Mouse (Mus musculus) stomach, embryonic 16.5 days (tissue): ENCODE data around the gene Rccd1. TPM values are rescaled to one million over a fixed set of nuclear protein-coding genes. Genes with fewer than 3 reads are reported as not detected.

Experiments used
- ATAC-seq: fragments of 200-750 bp; cut with Nextera tagmentation; 2 replicates; pipeline ENCODE4 v1.8.0; 2017; ENCODE audit warnings: moderate number of reproducible peaks, moderate TSS enrichment; ENCODE audit not compliant: insufficient read depth, low FRiP score
- H3K27ac ChIP-seq: fragments of 300-500 bp; sonication (generic); 2 replicates; pipeline ENCODE4 v1.5.1; 2014; ENCODE audit warnings: low read length
- H3K27me3 ChIP-seq: fragments of 300-500 bp; sonication (generic); 2 replicates; pipeline ENCODE4 v1.6.1; 2014; ENCODE audit warnings: low read length, control low read depth, mixed read lengths; ENCODE audit not compliant: control insufficient read depth, insufficient read depth
- H3K36me3 ChIP-seq: fragments of 300-500 bp; sonication (generic); 2 replicates; pipeline ENCODE4 v1.6.1; 2014; ENCODE audit warnings: low read length; ENCODE audit not compliant: control insufficient read depth, insufficient read depth
- H3K4me1 ChIP-seq: fragments of 300-500 bp; sonication (generic); 2 replicates; pipeline ENCODE4 v1.6.1; 2014; ENCODE audit warnings: low read length, control low read depth, mixed read lengths; ENCODE audit not compliant: control insufficient read depth, insufficient read depth
- H3K4me2 ChIP-seq: fragments of 300-500 bp; sonication (generic); 2 replicates; pipeline ENCODE4 v1.6.1; 2014; ENCODE audit warnings: low read depth, low read length, mixed read lengths
- H3K4me3 ChIP-seq: fragments of 300-500 bp; sonication (generic); replicated peaks from 2 replicates; pipeline ENCODE4 v1.5.1; 2014; ENCODE audit warnings: mild to moderate bottlenecking, low read length
- H3K9ac ChIP-seq: fragments of 300-500 bp; sonication (generic); 2 replicates; pipeline ENCODE4 v1.6.1; 2014; ENCODE audit warnings: low read length
- H3K9me3 ChIP-seq: fragments of 300-500 bp; sonication (generic); replicated peaks from 2 replicates; pipeline ENCODE4 v1.6.1; 2016; ENCODE audit warnings: low read length, control low read depth; ENCODE audit not compliant: control insufficient read depth
- WGBS: fragments of 180-500 bp; shearing (Covaris S2); extraction: QIAGEN DNeasy Blood & Tissue Kit; methylation state at CpG from one replicate; pipeline ENCODE4 v1.1.7; 2014; 5-methylcytosine and 5-hydroxymethylcytosine counted together
- polyA plus RNA-seq: library from polyadenylated mRNA; unstranded; fragments of >200 nt; fragmentation: Nextera tagmentation; extraction: Ambion mirVana; gene quantifications from 2 replicates; pipeline ENCODE4 v1.2.1, GENCODE M21; 2015

Rccd1 gene
- polyA plus RNA-seq, 1 experiment from 2014 or later: 11.7 TPM

DNA sequence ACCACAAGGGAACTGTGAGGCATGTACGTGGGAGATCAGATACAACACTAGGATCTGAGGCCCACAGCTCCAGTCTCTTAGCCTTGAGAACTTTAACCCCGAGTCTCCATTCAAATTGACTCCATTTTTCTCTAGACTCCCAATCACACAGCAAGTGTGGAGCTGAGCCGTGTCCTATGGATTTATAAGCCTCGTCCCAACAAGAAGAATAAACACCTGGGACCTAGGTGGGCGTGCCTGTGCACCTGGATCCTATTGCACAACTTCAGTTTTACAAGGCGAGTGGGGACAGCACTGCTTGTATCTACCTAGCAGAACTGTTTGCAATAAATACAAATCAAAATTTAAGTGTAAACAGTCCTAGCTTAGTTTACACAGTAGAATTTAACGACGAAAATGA lies 918 bp downstream of the Rccd1 start:
- no peak for ATAC-seq
- peak overlapping the region; percentile 87 for H3K4me2 ChIP-seq
- peak overlapping the region; percentile 61 for H3K4me3 ChIP-seq
- peaks cover 13% of the 10 kb centered on the region; the same call in 1 of the 2 replicates for H3K4me1 ChIP-seq
- peak overlapping the region; percentile 91 for H3K27ac ChIP-seq
- H3K27me3 ChIP-seq: no peaks in the 10 kb centered on the region
- 13% methylated on average over 8 of the region's 8 CpGs for WGBS
- peak overlapping the region; percentile 76 for H3K9ac ChIP-seq
- no peaks in the 10 kb centered on the region for H3K9me3 ChIP-seq
- H3K36me3 ChIP-seq: peaks cover 8% of the 10 kb centered on the region; the same call in 1 of the 2 replicates

DNA sequence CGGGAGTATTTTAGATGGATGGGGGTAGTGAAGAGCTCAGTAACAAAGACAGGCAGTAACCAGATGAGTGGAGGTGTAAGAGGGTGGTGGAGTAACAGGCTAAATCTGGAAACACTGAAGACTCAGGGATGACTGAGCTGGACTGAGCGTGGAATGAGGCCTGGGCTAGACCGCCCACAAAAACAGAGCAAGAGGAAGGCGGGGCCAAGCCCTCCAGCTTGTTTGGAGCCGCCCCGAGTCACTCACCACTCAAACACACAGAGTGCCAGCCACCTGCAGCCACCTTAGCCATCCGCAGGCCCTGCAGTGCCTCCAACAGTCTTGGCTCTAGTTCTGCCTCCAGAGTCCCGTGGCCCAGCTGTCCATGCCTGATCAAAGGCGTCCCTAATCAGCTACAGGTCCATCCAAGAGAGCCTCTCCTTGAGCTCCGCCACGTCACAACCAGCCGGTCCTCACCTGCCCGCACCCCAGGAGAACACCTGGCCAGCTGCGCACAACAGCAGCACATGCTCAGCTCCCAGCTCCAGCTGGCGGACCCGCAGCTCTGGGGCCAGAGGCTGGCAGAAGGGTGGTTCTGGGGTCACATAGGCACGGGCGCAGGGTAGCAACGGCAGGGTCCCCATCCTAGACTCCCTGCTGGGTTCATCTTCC lies 4.3 kb downstream of the Rccd1 start:
- no peak overlapping the region for H3K9ac ChIP-seq
- H3K27ac ChIP-seq: no peak overlapping the region
- no peaks in the 10 kb centered on the region for H3K9me3 ChIP-seq
- 78% methylated on average over 19 of the region's 19 CpGs for WGBS
- H3K4me2 ChIP-seq: no peak overlapping the region
- H3K4me3 ChIP-seq: no peak overlapping the region
- H3K27me3 ChIP-seq: no peaks in the 10 kb centered on the region
- H3K36me3 ChIP-seq: peaks cover 15% of the 10 kb centered on the region
- peaks cover 9% of the 10 kb centered on the region; the same call in 1 of the 2 replicates for H3K4me1 ChIP-seq
- no peak for ATAC-seq

DNA sequence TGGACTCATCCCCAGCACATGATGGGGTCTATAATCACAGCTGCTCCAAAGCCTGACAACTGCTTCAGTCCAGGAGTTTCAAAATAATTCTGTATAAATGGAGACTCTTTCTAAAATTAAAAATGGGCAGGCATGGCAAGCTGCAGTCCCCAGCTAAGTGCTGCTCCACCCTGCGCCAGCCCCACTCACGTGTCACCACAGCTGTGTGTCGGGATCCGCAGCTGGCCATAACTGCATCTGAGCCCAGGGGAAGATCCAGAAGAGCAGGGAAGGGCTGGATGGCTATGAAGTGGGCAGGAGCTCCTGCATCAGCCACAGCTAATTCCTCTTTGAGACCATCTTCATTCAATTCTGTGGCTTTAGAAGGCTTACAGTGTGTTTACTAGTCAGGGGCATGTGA lies 5.6 kb downstream of the Rccd1 start:
- Histone ChIP-seq H3K27me3 (no peaks in the 10 kb centered on the region), H3K36me3 (peaks cover 25% of the 10 kb centered on the region), H3K4me1 (peaks cover 9% of the 10 kb centered on the region; the same call in 1 of the 2 replicates), H3K4me3 (no peak overlapping the region), H3K4me2 (no peak overlapping the region), H3K27ac (no peak overlapping the region), H3K9ac (no peak overlapping the region), H3K9me3 (no peaks in the 10 kb centered on the region)
- no peak for ATAC-seq
- 90% methylated on average over 4 of the region's 4 CpGs for WGBS

DNA sequence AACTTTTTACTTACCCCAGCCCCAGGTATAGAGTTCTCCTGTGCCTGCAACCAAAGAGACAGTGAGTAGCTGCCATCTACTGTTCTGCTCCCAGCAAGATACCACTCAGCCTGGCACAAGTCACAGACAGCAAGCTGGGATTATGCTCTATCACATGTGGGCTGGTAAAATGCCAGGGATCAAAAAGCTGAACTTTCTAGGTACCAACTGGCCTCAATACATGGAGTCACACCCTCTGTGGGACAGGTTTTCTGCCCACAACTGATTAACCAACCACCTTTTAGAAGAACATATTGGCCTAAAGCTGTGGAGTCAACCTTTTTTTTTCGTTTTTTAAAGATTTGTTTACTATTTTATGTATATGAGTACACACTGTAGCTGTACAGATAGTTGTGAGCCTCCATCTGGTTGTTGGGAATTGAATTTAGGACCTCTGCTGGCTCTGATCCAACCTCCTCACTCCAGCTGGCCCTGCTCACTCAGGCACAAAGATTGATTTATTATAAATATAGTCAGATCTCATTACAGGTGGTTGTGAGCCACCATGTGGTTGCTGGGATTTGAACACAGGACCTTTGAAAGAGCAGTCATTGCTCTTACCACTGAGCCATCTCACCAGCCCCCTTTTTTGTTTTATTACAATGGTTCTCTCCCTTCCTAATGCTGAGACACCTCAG lies 6.7 kb downstream of the Rccd1 start:
- no peaks in the 10 kb centered on the region for H3K27me3 ChIP-seq
- H3K4me1 ChIP-seq: 0 out of 2 replicates have a peak, but pooled peaks cover under 1% of the 10 kb centered on the region
- H3K36me3 ChIP-seq: peaks cover 25% of the 10 kb centered on the region
- no peak overlapping the region for H3K4me3 ChIP-seq
- H3K27ac ChIP-seq: no peak overlapping the region
- ATAC-seq: no peak
- no peak overlapping the region for H3K4me2 ChIP-seq
- WGBS: 55% methylated on average over 1 of the region's 1 CpGs
- no peaks in the 10 kb centered on the region for H3K9me3 ChIP-seq
- no peak overlapping the region for H3K9ac ChIP-seq

DNA sequence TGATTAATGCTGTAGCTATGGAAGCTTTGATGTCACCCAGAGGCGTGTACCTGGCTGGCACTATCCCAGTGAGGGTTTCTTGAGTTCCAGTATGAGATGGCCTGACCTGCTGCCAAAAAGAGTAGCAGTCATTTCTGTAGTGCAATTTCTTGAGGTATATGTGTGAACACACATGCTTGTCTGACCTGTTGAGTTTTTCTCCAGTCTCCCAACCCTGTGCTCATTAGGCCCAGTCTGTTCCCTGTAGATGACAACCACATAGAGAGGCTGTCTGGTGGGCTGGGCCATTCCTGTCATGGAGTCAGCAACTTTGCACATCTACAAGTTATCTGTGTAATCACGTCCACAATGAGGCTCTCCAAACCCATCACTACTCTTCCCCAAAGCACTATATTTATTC lies 8.5 kb downstream of the Rccd1 start:
- 83% methylated on average over 2 of the region's 2 CpGs for WGBS
- no peak overlapping the region for H3K4me3 ChIP-seq
- no peaks in the 10 kb centered on the region for H3K4me1 ChIP-seq
- no peaks in the 10 kb centered on the region for H3K27me3 ChIP-seq
- H3K36me3 ChIP-seq: peaks cover 28% of the 10 kb centered on the region
- H3K9me3 ChIP-seq: no peaks in the 10 kb centered on the region
- H3K9ac ChIP-seq: no peak overlapping the region
- no peak for ATAC-seq
- no peak overlapping the region for H3K4me2 ChIP-seq
- H3K27ac ChIP-seq: no peak overlapping the region

DNA sequence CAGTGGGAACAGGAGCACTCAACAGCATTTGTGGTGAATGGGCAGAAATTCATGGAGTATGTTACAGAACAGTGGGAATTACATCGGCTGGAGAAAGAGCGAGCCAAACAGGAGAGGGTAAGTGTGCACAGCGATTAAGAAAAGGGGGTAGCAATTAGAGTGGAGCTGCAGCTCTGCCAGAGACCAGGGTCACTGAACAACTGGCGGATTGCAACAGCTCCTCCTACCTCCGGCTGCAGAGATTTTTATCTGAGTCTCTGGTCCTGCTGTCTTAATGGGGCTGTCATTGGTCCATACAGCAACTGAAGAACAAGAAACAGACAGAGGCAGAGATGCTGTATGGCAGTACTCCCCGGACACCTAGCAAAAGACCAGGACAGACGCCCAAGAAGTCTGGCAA lies 13.5 kb downstream of the Rccd1 start:
- H3K36me3 ChIP-seq: peaks cover 26% of the 10 kb centered on the region
- 82% methylated on average over 7 of the region's 7 CpGs for WGBS
- H3K27me3 ChIP-seq: no peaks in the 10 kb centered on the region
- no peaks in the 10 kb centered on the region for H3K4me1 ChIP-seq
- H3K4me3 ChIP-seq: no peak overlapping the region
- H3K9me3 ChIP-seq: no peaks in the 10 kb centered on the region
- H3K27ac ChIP-seq: no peak overlapping the region
- H3K4me2 ChIP-seq: no peak overlapping the region
- no peak for ATAC-seq
- no peak overlapping the region for H3K9ac ChIP-seq

DNA sequence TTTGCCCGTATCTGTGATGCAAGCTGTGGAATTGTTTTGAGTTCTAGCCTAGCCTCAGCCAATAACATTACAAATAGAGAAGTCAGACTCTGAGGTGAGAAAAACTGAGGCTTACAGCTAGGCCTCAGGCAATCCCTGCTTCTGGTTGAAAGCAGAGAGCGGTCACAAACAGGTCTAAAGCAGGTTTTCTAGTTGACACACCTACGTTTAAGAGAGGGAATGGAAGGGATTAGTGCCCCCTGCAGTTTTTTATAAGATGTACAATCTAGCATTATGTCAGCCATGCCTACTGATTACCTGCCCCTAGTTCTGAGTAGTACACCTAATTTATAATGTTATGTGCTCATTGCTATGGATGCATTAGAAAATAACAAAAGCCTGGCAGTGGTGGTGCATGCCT lies 16.5 kb downstream of the Rccd1 start:
- H3K4me3 ChIP-seq: no peak overlapping the region
- H3K9me3 ChIP-seq: no peaks in the 10 kb centered on the region
- 81% methylated on average over 3 of the region's 3 CpGs for WGBS
- H3K4me2 ChIP-seq: no peak overlapping the region
- no peak overlapping the region for H3K9ac ChIP-seq
- no peak for ATAC-seq
- H3K27me3 ChIP-seq: no peaks in the 10 kb centered on the region
- no peaks in the 10 kb centered on the region for H3K4me1 ChIP-seq
- H3K27ac ChIP-seq: no peak overlapping the region
- H3K36me3 ChIP-seq: peaks cover 15% of the 10 kb centered on the region

DNA sequence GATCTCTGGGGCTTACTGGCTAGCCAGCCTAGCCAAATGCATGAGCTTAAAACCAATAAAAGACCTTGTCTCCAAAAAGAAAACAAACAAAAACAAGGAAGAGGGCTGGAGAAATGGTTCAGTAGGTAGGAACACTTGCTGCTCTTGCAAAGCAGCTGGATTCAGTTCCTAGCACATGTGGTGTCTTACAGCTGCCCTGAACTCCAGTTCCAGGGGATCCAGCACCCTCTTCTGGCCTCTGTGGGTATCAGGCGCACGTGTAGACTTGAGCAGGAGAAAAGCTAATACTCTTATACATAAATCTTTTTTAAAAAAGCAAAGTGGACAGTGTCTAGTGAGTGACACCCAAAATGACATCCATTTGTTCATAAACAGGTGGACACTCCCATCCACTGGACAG lies 22.7 kb downstream of the Rccd1 start:
- Histone ChIP-seq H3K27ac (no peak overlapping the region), H3K36me3 (peaks cover 12% of the 10 kb centered on the region), H3K4me1 (peaks cover 7% of the 10 kb centered on the region), H3K4me2 (no peak overlapping the region), H3K9me3 (no peaks in the 10 kb centered on the region), H3K4me3 (no peak overlapping the region), H3K27me3 (no peaks in the 10 kb centered on the region), H3K9ac (no peak overlapping the region)
- no peak for ATAC-seq
- 79% methylated on average over 2 of the region's 2 CpGs for WGBS

DNA sequence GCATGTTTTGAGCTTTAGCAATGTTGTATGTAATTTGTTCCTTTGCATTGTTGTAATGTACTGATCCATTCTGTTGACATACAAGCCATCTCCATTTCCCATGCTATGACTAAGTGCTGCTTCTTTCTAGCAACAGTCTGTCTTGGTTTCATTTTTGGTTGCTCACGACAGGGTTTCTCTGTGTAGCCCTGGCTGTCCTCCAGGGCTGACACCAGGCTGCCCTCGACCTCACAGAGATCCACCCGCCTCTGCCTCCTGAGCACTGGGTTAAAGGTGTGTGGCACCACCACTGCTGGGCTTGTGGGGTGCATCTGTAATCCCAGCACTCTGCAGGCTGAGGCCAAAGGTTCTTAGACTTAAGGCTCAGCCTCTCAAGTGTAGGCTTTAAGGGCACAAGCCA lies 24.7 kb downstream of the Rccd1 start:
- peaks cover 12% of the 10 kb centered on the region for H3K36me3 ChIP-seq
- no peak overlapping the region for H3K9ac ChIP-seq
- no peaks in the 10 kb centered on the region for H3K27me3 ChIP-seq
- no peak overlapping the region for H3K4me3 ChIP-seq
- H3K4me1 ChIP-seq: peaks cover 17% of the 10 kb centered on the region
- no peak overlapping the region for H3K27ac ChIP-seq
- H3K4me2 ChIP-seq: no peak overlapping the region
- 87% methylated on average over 3 of the region's 3 CpGs for WGBS
- no peak for ATAC-seq
- H3K9me3 ChIP-seq: no peaks in the 10 kb centered on the region
